Mouse (Mus musculus) kidney, postnatal 10 days (tissue): ENCODE data around the gene Zdhhc18.

Source experiments
- DNase-seq: peaks from one replicate; pipeline ENCODE4 v3.0.0; 2021; ENCODE audit warnings: mixed read lengths

Gene Zdhhc18

GRCm38 (mm10) chr4:133601721-133602218 lies 48.2 kb downstream of the Zdhhc18 start, which contains the start of gene Sfn:
Gene Sfn, minus strand, starts transcription at chr4:133602168.
- peak; percentile 82 for DNase-seq

GRCm38 (mm10) chr4:133600306-133600705 lies 49.6 kb downstream of the Zdhhc18 start:
- no peak for DNase-seq

GRCm38 (mm10) chr4:133599571-133600073 lies 50.3 kb downstream of the Zdhhc18 start:
- DNase-seq = peak; percentile 95

- DNase-seq = no peak
Measured at GRCm38 (mm10) chr4:133599116-133599515, 50.8 kb downstream of the Zdhhc18 start.

- no peak for DNase-seq
Measured at GRCm38 (mm10) chr4:133598616-133599015, 51.3 kb downstream of the Zdhhc18 start.

DNA sequence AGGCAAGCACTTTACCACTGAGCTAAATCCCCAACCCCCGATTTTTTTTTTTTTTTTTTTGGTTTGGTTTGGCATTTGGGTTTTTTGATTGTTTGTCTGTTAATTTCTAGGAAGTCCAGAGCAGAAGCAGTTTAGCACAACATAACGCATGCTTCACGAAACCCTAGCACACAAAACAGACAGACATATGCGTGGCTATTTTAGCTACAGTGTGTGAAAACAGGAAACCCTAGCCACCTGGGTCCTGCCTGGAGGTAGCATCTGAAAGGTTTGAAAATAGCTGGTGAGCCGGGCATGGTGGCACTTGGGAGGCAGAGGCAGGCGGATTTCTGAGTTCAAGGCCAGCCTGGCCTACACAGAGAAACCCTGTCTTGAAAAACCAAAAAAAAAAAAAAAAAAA lies 53.9 kb downstream of the Zdhhc18 start:
- no peak for DNase-seq

DNA sequence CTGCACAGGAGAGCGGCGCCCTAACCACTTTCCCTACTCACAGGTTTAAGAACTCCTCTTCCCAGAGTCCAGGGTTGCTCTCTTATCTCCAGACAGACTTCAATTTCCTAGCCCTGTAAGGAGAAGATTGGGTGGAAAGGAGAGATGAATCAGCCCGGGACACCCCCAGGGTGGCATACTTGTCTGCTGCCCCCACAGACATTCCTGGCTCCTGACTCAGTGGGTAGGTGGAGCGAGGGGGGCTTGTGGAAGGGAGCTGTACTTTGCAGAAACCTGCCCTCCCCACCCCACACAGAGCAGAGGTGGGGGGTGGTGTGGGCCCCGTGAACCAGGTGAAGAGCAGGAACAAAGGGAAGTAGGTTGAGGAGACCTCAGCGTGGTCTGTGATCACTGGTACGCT lies 54.4 kb downstream of the Zdhhc18 start:
- no peak for DNase-seq

DNA sequence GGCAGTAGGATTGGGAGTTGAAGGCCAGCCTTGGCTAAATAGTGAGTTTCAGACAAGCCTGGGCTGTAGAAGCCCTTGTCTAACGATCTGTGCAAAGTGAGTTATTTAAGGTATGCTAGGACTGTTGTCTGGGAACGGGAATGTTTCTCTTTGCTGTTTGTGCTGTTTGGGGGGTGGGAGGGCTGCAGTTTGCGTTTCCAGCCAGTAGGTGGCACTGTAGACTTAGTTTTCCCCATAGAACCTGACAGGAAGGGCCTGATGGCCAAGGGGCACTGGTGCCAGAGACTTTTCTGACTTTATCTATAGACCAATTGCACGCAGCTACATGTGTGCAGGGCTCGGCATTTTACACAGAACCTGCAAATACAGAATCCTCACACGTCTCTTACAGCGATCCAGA lies 57.4 kb downstream of the Zdhhc18 start:
- DNase-seq = peak; percentile 83

DNA sequence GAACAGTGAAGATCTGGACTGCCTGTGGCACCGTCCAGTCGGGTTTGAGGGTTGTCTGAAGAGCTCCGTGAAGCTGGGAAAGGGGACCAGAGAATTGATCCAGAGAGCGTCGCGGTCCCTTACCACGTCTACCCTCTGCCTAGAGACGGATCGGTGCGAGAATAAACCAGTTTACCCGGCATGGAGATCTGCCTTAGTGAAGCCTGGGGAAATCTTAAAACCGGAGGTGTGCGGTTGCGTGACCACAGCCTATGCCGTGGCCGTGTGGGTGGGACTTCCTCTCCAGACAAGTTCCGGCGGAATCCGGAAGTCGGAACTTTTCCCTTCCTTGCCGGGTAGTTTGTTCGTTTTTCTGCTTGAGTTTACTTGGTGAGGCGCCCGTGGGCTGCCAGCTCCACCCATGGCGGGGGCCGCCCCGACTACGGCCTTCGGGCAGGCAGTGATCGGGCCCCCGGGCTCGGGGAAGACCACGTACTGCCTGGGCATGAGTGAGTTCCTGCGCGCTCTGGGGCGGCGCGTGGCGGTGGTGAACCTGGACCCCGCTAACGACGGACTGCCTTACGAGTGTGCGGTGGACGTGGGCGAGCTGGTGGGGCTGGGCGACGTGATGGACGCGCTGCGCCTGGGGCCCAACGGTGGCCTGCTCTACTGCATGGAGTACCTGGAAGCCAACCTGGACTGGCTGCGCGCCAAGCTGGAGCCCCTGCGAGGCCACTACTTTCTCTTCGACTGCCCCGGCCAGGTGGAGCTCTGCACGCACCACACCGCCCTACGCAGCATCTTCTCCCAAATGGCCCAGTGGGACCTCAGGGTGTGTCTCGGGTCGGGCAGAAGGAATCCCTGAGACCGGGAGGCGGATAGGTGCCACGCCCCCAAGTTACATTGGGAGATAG lies 65.6 kb downstream of the Zdhhc18 start, which contains the start of gene Gpn2:
TSS of gene Gpn2 (plus strand) at position 304 of the 893 bp plus-strand sequence.
- peak; percentile 90 for DNase-seq

DNA sequence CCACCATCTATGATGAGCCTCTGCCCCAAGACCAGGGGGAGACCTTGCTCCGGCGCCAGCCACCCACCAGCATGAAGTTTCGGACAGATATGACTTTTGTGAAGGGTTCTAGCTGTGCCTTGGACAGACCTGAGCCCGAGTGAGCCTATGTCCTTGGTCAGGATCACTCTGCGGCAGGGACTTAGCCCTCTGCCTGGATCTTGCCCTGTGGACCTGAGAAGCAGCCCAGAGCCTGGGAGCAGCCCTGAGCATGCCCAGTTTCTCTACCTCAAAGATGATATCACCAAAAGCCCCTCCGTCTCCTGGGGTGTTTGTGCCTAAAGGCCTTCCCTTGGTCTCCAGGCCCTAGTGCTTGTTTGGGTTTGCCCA lies 66.3 kb downstream of the Zdhhc18 start:
- no peak for DNase-seq

GRCm38 (mm10) chr4:133577983-133578382 lies 72.0 kb downstream of the Zdhhc18 start:
- DNase-seq = no peak

DNA sequence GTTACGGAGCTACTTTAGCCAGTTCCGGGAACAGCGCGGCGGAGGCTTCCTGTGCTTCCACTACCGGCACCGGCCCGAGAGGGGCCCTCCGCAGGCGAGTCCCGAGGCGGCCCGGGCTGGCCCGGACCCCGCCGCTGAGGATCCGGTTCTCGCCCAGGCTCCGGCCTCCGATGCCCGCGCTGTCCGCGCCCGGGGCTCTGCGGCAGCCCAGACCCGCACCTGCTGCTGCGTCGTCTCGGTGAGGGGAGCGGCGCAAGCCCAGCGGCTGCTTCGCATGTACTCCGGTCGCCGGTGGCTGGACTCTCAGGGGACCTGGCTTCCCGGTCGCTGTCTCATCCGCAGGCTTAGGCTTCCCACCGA lies 75.1 kb downstream of the Zdhhc18 start:
- no peak for DNase-seq

DNA sequence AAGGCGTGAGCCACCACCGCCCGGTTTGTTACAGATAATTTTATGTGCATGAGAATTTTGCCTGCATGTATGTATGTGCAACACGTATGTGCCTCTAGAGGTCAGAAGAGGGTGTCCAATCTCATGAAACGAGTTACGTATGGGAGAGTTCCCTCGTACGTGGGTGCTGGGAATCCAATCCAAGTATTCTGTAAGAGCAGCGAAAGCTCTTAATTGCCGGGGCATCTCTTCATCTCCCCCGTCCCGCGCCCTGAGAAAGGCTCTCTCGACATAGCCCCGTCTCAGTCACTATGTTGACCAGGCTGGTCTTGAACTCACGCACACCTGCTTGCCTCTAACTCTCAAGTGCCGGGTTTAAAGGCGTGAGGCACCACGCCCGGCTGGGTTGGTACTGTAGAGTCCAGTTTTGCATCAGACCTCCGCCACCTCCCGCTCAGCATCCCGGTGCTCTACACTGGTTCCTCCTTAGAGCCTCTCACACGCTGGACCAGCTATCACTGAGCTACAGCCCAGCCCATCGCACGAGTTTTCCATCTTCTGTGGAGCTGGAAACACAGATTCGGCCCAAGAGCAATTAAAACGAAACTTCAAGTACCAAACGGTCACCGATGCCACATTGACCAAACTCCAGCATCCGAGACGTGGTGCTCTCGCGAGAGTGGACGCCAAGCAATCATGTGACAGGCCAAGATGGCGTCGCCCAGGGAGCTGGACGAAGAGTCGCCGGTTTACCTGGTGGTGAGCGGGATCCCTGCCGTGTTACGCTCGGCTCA lies 75.7 kb downstream of the Zdhhc18 start, which contains the start of gene Gpatch3:
TSS of gene Gpatch3 (plus strand) at position 676 of the 773 bp plus-strand sequence.
- peak; percentile 96 for DNase-seq

GRCm38 (mm10) chr4:133570066-133570466 lies 79.9 kb downstream of the Zdhhc18 start:
- peak; percentile 64 for DNase-seq

- DNase-seq = no peak
Measured at GRCm38 (mm10) chr4:133569291-133570065, 80.5 kb downstream of the Zdhhc18 start.

GRCm38 (mm10) chr4:133567251-133567650 lies 82.7 kb downstream of the Zdhhc18 start:
- no peak for DNase-seq

DNA sequence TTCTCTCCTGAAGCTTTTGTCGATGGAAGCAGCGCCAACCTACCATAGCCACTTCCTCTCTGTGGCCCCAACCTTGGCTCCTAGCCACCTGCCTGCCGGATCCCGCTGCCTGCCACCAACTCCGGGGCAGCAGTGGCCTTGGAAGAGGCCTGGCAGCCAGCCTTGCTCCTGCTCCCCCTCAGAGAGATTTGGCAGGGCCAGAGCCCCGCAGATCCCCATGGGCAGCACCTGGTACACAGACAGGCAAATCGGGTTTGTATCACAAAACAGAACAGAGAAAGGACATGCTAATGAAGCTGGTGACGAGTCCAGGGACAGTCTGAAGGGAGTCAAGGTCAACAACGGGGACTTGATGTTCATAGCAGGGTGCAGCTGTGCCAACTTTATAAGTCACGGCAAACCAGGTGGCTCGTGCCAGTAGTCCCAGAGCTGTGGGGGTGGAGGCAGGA lies 86.8 kb downstream of the Zdhhc18 start:
- peak; percentile 64 for DNase-seq

DNA sequence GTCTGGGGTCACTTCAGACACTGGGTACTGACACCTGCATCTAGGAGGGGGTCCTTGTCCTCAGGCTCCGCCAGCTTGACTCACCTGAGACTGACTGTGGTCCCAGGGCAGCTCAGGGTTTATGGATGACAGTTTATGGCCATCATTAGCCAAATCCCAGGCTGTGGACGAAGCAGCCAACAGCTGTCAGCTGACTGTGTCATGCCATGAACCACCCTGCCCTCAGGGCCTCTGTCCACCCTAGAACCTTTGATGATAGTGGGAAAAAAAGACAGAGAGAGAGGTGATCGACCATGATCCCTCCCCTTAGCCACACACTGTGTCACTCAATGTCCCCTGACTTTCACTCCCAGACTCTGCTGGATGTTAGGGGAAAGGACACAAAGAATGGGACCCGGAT lies 88.3 kb downstream of the Zdhhc18 start:
- no peak for DNase-seq

DNA sequence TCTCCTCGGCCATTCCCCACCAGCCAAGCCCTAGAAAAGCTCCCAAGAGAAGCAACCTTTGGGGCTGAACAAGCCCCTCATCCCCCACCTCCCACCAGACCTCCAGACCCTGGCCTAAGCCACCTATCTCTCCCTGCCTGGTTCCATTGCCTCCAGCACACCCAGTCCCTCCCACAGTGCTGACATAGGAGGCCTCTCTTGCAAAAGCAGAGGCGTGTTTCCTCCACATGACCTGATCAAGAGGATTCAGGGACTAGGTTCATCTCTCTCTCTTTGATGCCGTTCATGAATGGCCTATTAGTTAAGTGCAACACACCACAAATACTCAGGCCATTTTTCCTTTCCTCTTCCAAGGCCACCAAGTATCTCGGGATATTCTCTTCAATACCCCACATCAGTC lies 90.1 kb downstream of the Zdhhc18 start:
- no peak for DNase-seq

DNA sequence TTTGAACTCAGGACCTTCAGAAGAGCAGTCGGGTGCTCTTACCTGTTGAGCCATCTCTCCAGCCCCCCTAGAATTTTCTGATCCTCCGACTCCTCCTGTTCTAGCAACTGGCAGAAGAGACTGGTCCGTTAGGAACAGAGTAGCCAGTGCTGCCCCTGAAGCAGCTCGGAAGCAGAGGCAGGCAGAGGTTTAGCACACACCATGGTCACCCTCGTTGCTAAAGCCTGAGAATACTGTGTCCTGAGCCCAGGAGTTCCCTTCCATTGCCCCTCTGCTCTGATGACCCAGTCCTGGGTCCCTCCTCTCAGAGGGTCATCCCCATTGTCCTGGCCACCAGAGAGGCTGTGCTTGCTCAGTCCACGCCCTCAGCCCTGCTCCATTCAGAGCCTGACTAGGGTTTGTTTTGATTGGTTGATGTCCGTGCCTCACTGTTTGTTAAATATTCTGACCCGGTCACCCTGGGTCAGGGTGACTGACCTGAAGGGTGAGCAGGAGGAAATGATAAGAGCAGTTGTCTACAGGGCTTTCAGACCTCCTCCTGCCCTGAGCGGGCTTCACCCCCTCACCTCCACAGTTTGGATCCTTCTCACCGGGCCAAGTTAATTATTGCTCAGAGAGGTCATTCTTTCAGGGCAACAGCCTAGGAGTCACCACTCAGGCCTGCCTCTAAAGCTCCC lies 92.8 kb downstream of the Zdhhc18 start:
- peak; percentile 48 for DNase-seq
